Mouse (Mus musculus) intestine, postnatal 0 days (tissue): ENCODE data around the gene Sec22a. TPM values are rescaled to one million over a fixed set of nuclear protein-coding genes. Genes with fewer than 3 reads are reported as not detected.

Source experiments
- ATAC-seq: fragments of 200-750 bp; cut with Nextera tagmentation; 2 replicates; pipeline ENCODE4 v1.8.0; 2017; ENCODE audit warnings: mild to moderate bottlenecking, moderate TSS enrichment, moderate library complexity
- H3K27ac ChIP-seq: fragments of 300-500 bp; sonication (generic); 2 replicates; pipeline ENCODE4 v1.5.1; 2014; ENCODE audit warnings: mild to moderate bottlenecking, low read depth, low read length, moderate library complexity
- H3K27me3 ChIP-seq: fragments of 300-500 bp; sonication (generic); replicated peaks from 2 replicates; pipeline ENCODE4 v1.6.1; 2014; ENCODE audit warnings: low read length, mixed read lengths; ENCODE audit not compliant: control insufficient read depth, insufficient read depth
- H3K36me3 ChIP-seq: fragments of 300-500 bp; sonication (generic); 2 replicates; pipeline ENCODE4 v1.6.1; 2014; ENCODE audit warnings: mild to moderate bottlenecking, moderate library complexity; ENCODE audit not compliant: control insufficient read depth, insufficient read depth
- H3K4me1 ChIP-seq: fragments of 300-500 bp; sonication (generic); replicated peaks from 2 replicates; pipeline ENCODE4 v1.6.1; 2014; ENCODE audit warnings: antibody characterized with exemption, low read length, mixed read lengths; ENCODE audit not compliant: control insufficient read depth, insufficient read depth
- H3K4me2 ChIP-seq: fragments of 300-500 bp; sonication (generic); replicated peaks from 2 replicates; pipeline ENCODE4 v1.6.1; 2014; ENCODE audit warnings: low read depth, mild to moderate bottlenecking, moderate library complexity
- H3K4me3 ChIP-seq: fragments of 300-500 bp; sonication (generic); 2 replicates; pipeline ENCODE4 v1.5.1; 2014; ENCODE audit warnings: low read depth, low read length
- H3K9ac ChIP-seq: fragments of 300-500 bp; sonication (generic); 2 replicates; pipeline ENCODE4 v1.6.1; 2014; ENCODE audit warnings: mild to moderate bottlenecking, low read depth, low read length
- H3K9me3 ChIP-seq: fragments of 300-500 bp; sonication (generic); 2 replicates; pipeline ENCODE4 v1.6.1; 2016; ENCODE audit warnings: mixed run types; ENCODE audit not compliant: control insufficient read depth
- CTCF ChIP-seq: sonication (generic); IDR thresholded peaks from 2 replicates; pipeline ENCODE4 v1.5.1; 2016; ENCODE audit warnings: low read depth, mild to moderate bottlenecking, control low read depth, antibody characterized with exemption, moderate library complexity
- WGBS: fragments of 180-500 bp; shearing (Covaris S2); extraction: QIAGEN DNeasy Blood & Tissue Kit; methylation state at CpG from one replicate; pipeline ENCODE4 v1.1.7; 2014; 5-methylcytosine and 5-hydroxymethylcytosine counted together
- polyA plus RNA-seq: library from polyadenylated mRNA; unstranded; fragments of >200 nt; fragmentation: Nextera tagmentation; extraction: Ambion mirVana; gene quantifications from 2 replicates; pipeline ENCODE4 v1.2.1, GENCODE M21; 2015

Sec22a gene
- polyA plus RNA-seq, 1 experiment from 2014 or later = 58.1 TPM

GRCm38 (mm10) chr16:35308486-35309143 is 55.1 kb downstream of the Sec22a start:
- no peak for TF ChIP-seq CTCF
- no peaks in the 10 kb centered on the region for H3K4me1 ChIP-seq
- H3K27me3 ChIP-seq = no peaks in the 10 kb centered on the region
- H3K9me3 ChIP-seq = no peaks in the 10 kb centered on the region
- no peak for ATAC-seq
- peaks cover 19% of the 10 kb centered on the region; the same call in 1 of the 2 replicates for H3K36me3 ChIP-seq
- H3K4me3 ChIP-seq = no peak overlapping the region
- H3K27ac ChIP-seq = no peak overlapping the region
- no peak overlapping the region for H3K4me2 ChIP-seq
- H3K9ac ChIP-seq = no peak overlapping the region
- WGBS = 88% methylated on average over 6 of the region's 6 CpGs

GRCm38 (mm10) chr16:35308016-35308415 is 55.7 kb downstream of the Sec22a start:
- H3K4me2 ChIP-seq = no peak overlapping the region
- H3K4me1 ChIP-seq = no peaks in the 10 kb centered on the region
- no peak overlapping the region for H3K4me3 ChIP-seq
- H3K27ac ChIP-seq = no peak overlapping the region
- ATAC-seq = no peak
- no peak overlapping the region for H3K9ac ChIP-seq
- no peaks in the 10 kb centered on the region for H3K9me3 ChIP-seq
- no peak for TF ChIP-seq CTCF
- WGBS = 90% methylated on average over 6 of the region's 6 CpGs
- H3K27me3 ChIP-seq = no peaks in the 10 kb centered on the region
- H3K36me3 ChIP-seq = peaks cover 19% of the 10 kb centered on the region; the same call in 1 of the 2 replicates

- no peak overlapping the region for H3K27ac ChIP-seq
- H3K36me3 ChIP-seq = peaks cover 19% of the 10 kb centered on the region; the same call in 1 of the 2 replicates
- no peaks in the 10 kb centered on the region for H3K9me3 ChIP-seq
- ATAC-seq = no peak
- no peak for TF ChIP-seq CTCF
- no peak overlapping the region for H3K4me2 ChIP-seq
- no peak overlapping the region for H3K4me3 ChIP-seq
- H3K27me3 ChIP-seq = no peaks in the 10 kb centered on the region
- H3K4me1 ChIP-seq = no peaks in the 10 kb centered on the region
- WGBS = 84% methylated on average over 2 of the region's 2 CpGs
- H3K9ac ChIP-seq = no peak overlapping the region
These were observed 56.4 kb downstream of the Sec22a start for GRCm38 (mm10) chr16:35307331-35307730.

GRCm38 (mm10) chr16:35306631-35307030 is 57.1 kb downstream of the Sec22a start:
- Histone ChIP-seq H3K27me3 (no peaks in the 10 kb centered on the region), H3K9ac (no peak overlapping the region), H3K4me2 (no peak overlapping the region), H3K4me1 (no peaks in the 10 kb centered on the region), H3K36me3 (peaks cover 19% of the 10 kb centered on the region; the same call in 1 of the 2 replicates), H3K4me3 (no peak overlapping the region), H3K27ac (no peak overlapping the region), H3K9me3 (no peaks in the 10 kb centered on the region)
- 84% methylated on average over 2 of the region's 2 CpGs for WGBS
- no peak for TF ChIP-seq CTCF
- no peak for ATAC-seq

GRCm38 (mm10) chr16:35305226-35305625 is 58.5 kb downstream of the Sec22a start:
- H3K27ac ChIP-seq = no peak overlapping the region
- ATAC-seq = no peak
- no peak overlapping the region for H3K4me2 ChIP-seq
- H3K36me3 ChIP-seq = peaks cover 19% of the 10 kb centered on the region; the same call in 1 of the 2 replicates
- 84% methylated on average over 7 of the region's 7 CpGs for WGBS
- no peaks in the 10 kb centered on the region for H3K9me3 ChIP-seq
- no peaks in the 10 kb centered on the region for H3K27me3 ChIP-seq
- no peak for TF ChIP-seq CTCF
- H3K4me1 ChIP-seq = no peaks in the 10 kb centered on the region
- H3K9ac ChIP-seq = no peak overlapping the region
- H3K4me3 ChIP-seq = no peak overlapping the region

- no peak for TF ChIP-seq CTCF
- no peaks in the 10 kb centered on the region for H3K9me3 ChIP-seq
- H3K27me3 ChIP-seq = no peaks in the 10 kb centered on the region
- ATAC-seq = no peak
- no peaks in the 10 kb centered on the region for H3K4me1 ChIP-seq
- WGBS = 90% methylated on average over 5 of the region's 5 CpGs
- H3K36me3 ChIP-seq = peaks cover 22% of the 10 kb centered on the region; the same call in 1 of the 2 replicates
- H3K4me3 ChIP-seq = no peak overlapping the region
- no peak overlapping the region for H3K27ac ChIP-seq
- H3K4me2 ChIP-seq = no peak overlapping the region
- H3K9ac ChIP-seq = no peak overlapping the region
These were observed 59.3 kb downstream of the Sec22a start for GRCm38 (mm10) chr16:35304416-35304815.
